Mouse (Mus musculus) C2C12 (cell line): ENCODE results near the gene Enpp1.

ENCODE experiments used
- CTCF ChIP-seq: IDR thresholded peaks from one replicate; pipeline ENCODE4 v1.5.1; 2011; ENCODE audit not compliant: control insufficient read depth, insufficient read depth, insufficient read length
- MAX ChIP-seq: IDR thresholded peaks from one replicate; pipeline ENCODE4 v1.6.1; 2011; ENCODE audit warnings: mild to moderate bottlenecking, control low read depth
- MYOG ChIP-seq: IDR thresholded peaks from one replicate; pipeline ENCODE4 v1.6.1; 2011; ENCODE audit not compliant: control insufficient read depth, insufficient read length; ENCODE audit errors: extremely low read depth

DNA sequence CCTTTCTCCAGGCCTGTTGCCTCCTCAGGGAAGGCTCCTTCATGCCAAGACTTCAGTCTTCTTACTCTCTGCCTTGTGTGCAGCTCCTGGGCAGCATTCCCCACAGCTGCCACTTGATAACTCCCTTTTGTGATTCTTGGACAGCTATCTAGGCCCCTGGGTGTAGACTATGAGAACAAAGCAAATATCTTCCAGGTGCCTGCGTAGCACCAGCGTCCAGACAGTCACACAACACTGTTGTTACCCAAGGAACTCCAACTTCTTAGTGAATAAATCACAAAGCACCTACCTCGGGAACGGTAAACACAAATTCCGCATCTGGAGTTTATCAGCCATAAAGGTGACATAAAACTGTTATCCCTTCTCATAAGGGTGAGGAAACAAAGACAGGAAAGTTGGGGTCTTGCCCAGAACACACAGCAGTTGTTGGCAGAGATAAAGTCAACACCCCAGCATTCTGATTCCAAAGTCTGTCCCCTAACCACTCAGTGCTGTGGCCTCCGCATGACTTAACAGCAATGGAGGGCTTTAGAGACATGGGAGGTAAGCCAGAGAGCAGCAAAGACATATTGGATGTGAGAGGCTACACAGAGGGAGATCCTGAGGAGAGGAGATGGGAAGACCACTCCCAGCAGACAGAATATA is 13.7 kb downstream of the Enpp1 start:
- no peak for TF ChIP-seq MAX
- TF ChIP-seq MYOG: no peak
- no peak for TF ChIP-seq CTCF
